Mouse (Mus musculus) megakaryocyte-erythroid progenitor cell, adult 5-6 weeks (primary cell): ENCODE data around the gene Birc3. TPM values are rescaled to one million over a fixed set of nuclear protein-coding genes. Genes with fewer than 3 reads are reported as not detected.
"Not testable (repeated sequence)": the region's sequence is repeated elsewhere in the genome, so short reads cannot be mapped to it uniquely, and the experiment has no call there.

Experiments
- ATAC-seq: replicated peaks from 2 replicates; pipeline ENCODE4 v1.8.0; 2016; ENCODE audit warnings: mild to moderate bottlenecking, inconsistent platforms; ENCODE audit not compliant: severe bottlenecking, poor library complexity, low FRiP score, low TSS enrichment
- total RNA-seq, 2 experiments: library from RNA; stranded (forward) in 1 of 2; stranded (reverse) in 1 of 2; fragments of 200-1000, 215-1000 nt in 1 of 2; fragments of >200 nt in 1 of 2; fragmentation: Nextera tagmentation in 1 of 2; gene quantifications; 2 replicates each; pipeline ENCODE4 v1.2.3; 2014 to 2017

Gene Birc3
- total RNA-seq, 2 experiments from 2014 or later: 6.8 to 9.9 TPM

DNA sequence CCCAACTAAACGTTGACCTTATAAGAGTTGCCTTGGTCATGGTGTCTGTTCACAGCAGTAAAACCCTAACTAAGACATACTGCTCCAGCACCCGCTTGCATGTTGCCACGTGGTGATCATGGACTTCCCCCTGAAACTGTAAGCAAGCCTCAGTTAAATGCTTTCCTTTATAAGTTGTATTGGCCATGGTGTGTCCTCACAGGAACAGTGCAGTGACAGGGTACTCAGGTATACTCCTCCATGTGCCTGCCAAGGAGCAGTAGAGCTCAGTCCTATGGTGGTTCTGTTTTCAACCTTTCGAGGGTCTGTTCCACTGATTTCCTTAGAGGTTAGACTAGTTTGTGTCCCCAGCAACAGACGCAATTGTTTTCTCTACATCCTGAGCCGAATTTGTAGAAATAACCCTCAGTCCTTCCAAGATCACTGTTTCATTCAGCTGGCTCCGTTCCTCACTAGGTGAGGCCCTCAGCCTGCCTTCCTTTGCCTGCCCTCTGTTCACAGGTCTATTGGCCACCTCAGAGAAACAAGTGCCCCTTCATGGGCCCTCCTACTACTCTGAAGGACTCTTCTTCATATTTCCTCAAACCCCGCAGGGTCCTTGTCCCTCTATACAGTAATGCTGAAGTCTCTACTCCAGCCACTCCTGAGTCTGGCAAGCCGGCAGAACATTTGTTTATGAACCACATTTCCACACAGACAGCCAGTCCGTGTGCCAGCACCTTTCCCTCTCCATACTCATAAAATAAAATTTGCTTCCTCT, 2.2 kb downstream of the Birc3 start:
- ATAC-seq: no peak

DNA sequence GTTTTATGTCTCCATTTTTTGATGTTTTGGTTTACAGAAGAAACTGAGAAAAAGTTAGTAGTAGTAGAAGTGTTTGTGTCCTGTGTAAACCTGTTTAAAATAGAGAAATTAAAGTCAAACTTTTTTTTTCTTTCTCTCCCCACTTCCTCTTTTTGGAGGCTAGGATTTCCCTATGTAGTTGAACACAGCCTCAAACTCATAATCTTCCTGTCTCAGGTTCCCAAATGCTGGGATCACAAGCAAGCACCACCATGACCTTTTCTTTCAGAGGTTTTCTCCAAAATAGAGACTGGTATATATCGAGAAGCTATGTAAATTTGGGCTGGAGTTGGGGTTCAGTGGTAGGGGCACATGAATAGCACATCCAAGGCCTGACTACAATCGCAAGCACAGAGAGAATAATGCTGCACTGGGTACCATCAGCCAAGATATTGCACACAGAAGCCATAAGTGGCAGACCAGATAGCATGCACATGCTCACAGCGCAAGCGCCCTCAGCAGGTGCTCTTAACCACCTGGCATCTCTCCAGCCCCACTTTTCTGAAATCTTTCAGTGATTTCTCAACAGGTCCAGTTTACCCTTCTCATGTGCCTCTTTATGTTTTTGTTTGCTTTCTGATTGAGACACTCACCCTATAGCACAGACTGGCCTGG, 4.0 kb downstream of the Birc3 start:
- ATAC-seq: peak; percentile 53; the same call in 1 of the 2 replicates

DNA sequence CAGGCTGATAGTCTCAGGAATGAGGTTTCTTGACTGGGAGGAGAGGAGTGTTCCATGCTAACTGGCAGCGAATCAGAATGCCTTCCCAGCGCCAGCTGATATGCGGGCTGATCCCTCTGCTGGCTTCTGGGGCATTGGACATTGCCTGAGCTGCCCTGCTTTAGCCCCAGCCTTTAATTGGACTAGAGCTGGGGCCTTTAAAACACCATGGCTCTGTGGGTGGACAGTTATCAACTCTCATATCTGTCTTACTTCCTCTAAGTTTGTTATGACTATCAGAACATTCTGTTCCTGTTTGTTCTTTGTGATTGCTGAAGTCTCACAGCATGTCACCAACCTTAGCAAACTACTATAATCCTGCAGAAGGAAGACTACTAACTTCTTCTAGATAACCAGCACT, 5.0 kb downstream of the Birc3 start:
- no peak for ATAC-seq

DNA sequence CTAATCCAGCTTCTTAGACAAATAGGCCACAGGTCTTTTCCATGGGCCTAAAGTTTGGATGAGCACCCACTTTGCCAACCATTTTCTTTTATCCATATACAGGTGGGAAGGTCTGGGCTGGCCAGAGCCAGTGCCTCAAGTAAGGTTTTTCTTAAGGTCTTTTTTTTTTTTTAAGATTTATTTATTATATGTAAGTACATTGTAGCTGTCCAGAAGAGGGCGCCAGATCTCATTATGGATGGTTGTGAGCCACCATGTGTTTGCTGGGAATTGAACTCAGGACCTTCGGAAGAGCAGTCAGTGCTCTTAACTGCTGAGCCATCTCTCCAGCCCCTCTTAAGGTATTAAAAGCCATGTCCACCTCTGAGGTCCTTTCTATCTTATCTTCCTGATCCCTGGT, 6.0 kb downstream of the Birc3 start:
- not testable (repeated sequence) for ATAC-seq

DNA sequence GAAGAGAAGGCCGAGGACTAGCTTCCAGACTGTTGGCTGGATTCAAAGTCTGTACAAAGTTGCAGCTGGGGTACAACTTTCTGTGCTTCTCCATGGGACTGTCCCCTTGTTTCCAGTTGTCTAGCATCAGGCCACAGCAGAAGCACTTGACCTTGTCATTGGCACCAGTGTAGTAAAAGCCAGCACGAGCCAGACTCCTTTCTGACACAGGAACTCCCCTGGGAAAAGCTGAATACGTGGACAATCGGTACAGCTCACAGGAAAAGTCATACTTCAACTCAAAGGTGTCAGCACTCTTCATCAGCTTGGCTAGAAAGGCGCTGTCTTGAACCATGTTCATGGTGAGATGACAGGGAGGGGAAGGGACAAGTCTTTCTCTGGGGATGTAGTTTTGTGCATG, 12.0 kb downstream of the Birc3 start:
- ATAC-seq: no peak

DNA sequence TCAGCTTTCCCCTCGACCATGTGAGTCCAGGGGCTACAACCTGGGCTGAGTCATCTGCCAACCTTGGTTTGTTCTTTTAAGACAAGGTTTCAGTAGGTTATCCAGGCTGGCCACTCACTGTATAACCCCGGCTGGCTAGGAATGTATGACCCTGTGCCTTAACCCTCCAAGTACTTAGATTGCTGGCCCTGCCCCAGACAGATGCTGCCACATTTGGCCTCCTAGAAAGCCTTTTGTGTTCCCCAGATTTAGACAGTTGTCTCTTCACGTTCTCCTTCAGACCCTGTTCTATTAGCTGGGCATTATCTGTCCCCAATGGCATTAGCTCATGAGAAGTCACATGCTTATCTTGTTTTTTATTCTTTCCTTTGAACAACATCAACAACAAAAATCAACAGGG, 17.1 kb downstream of the Birc3 start:
- ATAC-seq: no peak

DNA sequence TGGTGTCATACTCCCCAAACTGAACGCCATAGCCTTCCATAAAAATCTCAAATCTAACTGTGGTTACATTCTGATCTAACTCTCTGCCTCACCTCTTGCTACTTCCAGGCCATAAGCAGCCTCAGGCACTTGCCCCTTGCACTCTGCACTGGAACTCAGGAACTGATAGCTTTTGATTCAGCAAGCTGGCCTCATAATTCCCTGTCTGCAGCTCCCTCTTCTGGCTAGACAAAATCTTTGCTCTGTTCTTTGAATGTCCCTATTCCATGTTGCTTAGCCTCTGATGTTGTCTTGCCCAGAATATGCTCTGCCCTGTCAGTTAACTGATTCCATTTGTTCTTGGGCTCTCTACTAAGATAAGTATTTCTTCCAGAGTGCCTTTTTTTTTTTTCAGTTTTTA, 17.6 kb downstream of the Birc3 start:
- peak; percentile 84 for ATAC-seq

DNA sequence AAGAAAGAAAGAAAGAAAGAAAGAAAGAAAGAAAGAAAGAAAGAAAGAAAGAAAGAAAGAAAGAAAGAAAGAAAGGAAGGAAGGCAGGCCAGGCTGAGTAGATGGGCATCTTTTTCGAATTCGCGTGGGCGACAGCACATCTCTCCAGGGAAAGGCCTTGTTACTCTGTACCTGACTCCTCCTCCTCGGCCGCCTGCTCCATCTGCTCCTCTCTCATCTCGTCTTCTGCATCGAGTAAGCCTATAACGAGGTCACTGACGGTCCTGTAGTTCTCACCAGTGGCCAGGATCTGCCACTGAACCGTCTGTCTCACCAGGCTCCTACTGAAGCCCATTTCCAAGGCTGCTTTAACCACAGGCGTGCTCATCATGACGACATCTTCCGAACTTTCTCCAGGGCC, 18.8 kb downstream of the Birc3 start:
- not testable (repeated sequence) for ATAC-seq

DNA sequence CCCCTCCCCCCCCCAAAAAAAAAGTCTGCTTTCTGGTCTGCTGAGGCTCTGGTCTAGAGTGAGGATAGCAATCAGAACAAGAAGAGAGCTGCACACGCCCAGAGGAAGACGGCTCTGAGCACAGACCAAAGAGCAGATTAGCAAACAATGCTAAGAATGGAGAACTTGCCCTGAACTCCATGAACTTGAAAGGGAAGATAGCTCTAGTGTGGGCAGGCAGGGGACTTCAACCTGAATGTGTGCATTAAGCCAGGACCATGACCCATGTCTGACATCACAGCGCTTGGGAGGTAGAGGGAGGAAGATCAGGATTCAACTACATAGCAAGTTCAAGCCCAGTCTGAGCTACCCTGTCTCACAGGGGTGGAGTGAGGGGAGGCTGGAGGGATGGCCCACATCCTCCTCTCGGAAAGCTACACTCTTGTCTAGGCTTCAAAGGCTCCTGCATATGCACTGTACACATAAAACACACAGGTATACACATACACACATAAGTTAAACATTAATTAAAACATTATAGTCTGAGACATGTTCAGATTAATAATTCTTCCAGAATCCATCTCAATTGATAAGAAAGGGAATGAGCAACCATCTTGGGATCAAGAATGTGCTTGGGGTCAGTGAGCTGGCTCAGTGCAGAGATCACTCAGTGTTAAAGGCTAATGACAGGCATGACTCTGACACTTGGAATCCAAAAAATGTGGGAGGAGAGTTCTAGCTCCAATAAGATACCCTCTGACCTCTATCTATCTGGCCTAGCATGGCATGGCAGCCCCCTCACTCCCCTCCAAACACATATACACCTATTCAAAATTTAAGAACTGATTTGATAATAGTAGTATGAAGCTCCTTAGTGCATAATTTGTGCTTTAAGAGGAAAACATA, 20.4 kb downstream of the Birc3 start:
- no peak; the same call in 1 of the 2 replicates for ATAC-seq

DNA sequence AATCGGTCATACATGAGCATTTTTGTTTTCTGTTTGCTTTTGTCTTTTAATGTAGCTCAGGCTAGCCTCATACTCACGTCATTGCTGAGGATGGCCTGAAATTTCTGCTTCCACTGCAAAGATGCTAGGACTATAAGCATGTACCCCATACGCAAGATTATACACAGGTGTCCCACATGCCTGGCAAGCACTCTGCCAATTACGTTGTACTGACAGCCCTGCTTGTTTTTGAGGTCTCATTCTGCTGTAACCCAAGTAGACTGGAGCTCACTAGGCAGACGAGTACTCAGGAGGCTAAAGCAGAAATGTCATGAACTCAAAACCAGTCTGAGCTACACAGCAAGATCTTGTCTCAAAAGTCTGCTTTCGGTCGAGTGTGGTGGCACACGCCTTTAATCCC, 21.1 kb downstream of the Birc3 start:
- ATAC-seq: no peak

DNA sequence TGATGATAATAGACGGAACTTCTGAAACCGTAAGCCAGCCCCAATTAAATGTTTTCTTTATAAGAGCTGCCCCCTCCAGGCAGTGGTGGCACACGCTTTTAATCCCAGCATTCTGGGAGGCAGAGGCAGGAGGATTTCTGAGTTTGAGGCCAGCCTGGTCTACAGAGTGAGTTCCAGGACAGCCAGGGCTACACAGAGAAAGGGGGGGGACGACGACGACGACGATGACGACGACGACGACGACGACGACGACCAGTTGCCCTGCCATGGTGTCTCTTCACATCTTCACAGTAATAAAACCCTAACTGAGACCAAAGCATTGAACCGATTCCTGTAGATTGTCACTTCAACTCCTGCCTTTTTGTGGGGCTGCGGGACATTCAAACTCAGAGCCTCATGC, 24.8 kb downstream of the Birc3 start:
- no peak for ATAC-seq

DNA sequence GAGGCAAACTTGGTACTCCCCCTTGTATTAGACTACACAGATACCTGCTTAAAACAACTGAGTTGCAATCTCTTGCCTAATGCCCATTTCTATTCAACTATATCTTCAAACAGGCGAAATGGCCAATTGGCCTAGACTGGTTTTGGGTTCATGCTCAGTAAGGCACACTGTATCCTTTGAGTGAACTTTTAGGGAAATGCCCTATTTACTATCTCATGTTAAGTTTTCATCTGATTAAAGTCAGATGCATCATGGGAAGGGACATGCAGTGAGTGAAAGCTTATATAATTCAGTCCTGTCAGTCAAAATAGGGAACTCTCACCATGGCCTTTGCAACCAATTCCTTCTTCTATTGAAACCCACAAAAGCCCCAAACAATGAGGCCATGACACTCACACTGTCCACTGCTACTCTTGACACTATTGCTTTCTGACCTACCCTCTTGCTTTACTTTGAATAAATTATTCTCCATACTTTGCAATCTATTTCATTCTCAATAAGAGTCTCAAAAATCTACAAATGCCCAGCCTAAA, 26.3 kb downstream of the Birc3 start:
- ATAC-seq: no peak

DNA sequence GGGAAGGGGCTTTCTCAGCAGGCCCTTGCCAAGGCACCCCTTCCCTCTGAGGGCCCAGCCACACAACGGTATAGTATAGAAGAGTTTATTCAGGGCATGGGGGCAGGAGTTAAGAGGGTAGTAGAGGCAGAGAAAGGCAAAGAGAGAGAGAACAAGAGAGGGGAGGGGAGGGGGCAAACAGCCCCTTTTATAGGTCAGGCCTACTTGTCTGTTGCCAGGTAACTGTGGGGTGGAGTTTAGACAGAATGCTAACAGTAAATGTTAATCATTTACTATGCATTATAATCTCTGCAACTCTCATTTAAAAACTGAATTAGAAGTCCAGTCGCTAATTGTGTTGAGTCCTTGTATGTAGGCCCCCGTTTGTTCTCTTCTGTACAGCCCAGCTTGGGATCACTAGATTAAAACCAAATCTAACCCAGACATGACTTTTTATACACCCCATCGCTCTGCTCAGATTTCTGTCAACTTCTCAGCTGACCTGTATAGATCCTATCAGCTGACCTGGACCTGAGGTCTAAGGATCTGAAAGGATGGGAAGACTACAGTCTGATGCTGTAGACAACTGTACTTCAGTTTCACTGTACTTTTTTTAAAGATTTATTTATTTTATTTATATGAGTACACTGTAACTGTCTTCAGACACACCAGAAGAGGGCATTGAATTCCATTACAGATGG, 27.6 kb downstream of the Birc3 start:
- ATAC-seq: no peak

DNA sequence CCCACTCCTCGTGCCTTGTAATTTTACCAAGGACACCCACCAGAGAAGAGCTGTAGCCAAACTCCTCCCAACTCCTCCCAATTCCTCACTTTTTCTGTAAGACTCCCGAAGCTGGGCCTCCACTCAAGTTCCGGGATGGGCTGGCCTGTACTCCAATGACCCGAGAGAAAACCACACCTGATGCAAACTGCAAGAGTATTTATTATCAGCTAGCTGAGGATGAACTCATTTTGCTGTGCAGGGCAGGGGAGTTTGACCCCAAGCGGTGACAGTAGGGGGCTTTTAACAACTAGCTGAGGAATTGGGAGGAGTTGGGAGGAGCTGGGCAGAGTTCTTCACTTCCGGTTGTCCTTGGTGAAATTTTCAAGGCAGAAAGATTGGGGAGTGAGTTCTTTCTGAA, 31.8 kb downstream of the Birc3 start:
- ATAC-seq: no peak

DNA sequence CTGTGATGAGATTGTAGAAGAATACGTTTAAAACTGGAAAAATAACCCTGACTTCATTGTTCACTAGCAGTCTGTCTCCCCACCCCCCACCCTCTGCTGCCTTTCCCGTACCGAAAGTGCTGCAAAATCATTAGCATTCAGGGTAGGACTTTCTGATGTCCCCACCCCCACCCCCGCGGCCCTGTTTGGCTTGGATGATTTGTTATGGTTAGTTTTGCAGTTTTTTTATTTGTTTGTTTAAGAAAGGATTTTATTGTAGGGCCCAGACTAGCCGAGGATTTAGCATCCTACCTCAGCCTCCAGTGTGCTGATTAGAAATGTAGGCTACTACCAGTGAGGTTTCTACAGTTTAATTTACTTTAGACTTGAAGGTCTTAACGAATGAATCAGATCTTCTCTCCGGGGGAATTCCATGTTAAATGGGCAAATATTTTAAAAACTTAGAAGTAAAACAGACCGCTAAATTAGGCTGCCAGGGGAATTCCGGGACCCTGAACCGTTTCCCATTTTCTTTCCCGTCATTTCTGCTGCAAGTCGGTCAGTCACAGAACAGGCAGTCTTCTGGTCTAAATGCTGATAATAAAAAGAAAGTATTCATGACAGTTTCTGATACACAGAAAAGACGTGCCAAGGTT, 35.1 kb downstream of the Birc3 start:
- ATAC-seq: 0 out of 2 replicates have a peak, but pooled peaks have one; percentile 21

DNA sequence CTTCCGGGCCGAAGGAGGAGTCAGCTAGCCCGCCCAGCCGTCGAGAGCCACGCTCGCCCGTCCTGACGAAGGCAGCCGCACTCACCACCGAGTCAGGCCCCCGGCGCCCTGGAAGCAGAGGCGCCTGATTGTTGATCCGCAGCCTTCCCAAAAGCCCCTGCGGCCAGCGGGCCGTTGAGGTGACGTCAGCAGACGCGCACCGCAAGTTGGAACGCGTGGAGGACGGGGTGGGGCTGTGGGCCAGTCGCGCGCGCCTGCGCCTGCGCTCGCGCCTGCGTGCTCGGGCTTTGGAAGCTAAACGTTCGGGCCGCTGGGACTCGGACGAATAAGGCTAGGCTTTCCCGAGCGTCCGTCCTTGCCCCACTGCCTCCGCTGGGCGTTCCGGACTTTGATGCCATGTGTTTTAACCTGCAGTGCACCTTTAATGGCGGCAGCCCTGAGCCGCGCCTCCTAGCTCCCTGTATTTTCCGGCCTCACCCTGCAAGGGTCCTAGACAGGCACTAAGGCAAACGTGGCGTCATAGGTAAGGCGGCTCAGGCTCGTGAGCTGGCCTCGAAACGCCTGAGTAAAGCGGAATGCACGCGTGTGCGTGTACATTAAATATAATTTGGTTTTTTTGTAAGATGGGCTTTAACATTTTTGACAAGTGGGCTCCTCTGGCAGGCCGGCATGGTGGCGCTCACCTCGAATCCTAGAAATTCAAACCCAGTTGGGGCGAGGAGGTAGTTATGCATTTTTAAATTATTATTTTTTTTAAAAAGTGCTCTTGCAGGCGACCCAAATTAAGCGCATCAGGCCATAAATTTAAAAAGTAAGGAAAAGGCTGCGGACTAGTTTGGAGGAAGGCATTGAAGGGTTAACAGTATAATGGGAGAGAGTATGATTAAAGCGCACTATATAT, 35.8 kb downstream of the Birc3 start, which contains the start of gene Birc2:
Gene Birc2 (minus strand): TSS at position 160 of the 901 bp plus-strand sequence.
- ATAC-seq: peak; percentile 93

DNA sequence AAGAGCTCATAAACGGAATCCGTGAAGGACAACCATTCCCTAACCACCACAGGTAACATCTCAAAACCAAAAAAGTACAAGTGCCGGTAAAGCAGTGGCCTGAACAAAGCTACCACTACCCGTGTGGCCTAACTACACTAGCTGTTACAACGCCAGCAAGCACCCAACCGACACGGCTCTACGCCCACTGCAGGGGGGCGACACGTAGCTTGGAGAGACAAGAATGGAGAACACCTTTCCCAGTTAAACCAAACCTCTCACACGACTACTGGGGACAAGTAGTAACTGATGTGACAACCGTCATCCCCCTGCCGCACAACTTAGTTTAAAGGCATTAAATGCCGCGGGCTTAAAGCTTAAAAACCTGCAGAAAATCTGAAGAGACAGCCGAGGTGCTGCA, 36.7 kb downstream of the Birc3 start:
- ATAC-seq: peak; percentile 40

DNA sequence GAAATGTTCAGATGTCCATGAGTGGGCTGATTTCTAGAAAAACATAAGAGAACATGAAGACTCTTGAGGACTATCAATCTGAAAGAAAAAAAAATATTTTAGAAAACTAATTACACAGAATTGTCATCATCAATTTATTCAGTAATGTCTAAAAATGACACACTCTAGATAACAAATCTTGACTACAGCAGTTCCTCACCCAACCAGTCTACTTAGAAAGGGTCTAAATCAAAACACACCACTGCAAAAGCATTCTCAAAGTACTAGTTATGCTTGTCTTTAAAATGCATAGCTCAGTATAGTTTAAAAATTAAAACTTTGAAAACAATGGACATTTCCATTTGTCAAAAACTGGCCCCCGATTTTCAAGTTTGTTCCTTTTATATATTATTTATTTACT, 37.7 kb downstream of the Birc3 start:
- ATAC-seq: no peak
